Mouse (Mus musculus): ENCODE results near the gene Top1.

DNA sequence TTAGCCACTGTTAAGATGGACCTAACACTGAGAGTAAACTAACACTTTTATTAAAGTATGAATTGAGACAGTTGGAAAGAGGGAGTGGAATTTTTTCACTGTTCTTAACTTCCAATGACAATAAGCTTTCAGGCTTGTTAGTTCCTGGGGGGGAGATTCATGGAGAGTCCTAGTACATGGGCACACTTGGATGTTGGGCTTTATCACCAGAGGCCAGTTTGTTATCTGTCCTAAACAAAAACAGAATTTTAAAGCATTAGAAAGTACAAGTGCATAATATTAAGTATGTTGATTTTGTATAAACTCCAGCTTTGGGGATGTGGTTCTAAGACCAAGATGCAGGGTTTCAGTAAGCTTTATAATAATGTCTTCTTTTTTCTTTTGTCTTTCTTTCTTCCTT is 13.1 kb downstream of the Top1 start:
- TF ChIP-seq CTCF (IDR thresholded peaks at IDR 0.05; ENCODE audit: low read depth) (no peak), EP300 (optimal IDR thresholded peaks at IDR 0.05) (no peak)

Measured in stomach, postnatal 0 days (tissue).